7 mouse cellular contexts compared by ENCODE assay signal in the genomic region with DNA sequence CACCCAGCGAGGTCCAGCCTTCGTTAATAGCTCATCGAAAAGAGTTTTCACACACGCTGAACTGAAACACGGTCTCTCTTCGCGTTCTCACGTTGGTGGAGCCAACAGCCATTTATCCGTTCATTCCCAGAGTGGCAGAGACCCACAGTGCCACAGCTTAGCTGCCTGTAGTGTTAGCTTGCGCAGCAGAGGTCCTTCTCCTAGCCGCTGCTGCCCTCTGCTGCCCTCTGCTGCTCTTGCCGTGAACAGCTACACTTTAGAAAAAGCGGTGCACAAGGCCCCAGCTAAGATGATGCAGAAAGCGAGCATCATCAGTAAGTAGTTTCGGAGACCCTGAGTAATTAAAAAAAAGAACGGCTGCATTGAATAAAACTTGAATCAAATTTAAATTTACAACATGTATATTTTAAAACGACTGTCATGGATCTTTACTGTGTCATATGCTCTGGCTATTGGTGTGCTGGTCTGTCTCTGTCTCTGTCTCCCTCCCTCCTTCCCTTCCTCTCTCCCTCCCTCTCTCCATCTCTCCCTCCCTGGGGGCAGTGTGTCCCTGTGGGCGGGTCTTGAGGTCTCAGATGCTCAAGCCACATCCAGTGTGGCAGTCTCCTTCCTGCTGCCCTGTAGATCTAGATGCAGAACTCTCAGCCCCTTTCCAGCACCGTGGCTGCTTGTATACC. TPM values are rescaled to one million over a fixed set of nuclear protein-coding genes. Genes with fewer than 3 reads are reported as not detected.
DNase-seq lines count a peak whose midpoint lies in the region.

No protein-coding gene starts in this region.

- peak; percentile 63 for DNase-seq in R1 (ENCODE audit: low read depth, low spot score)
- DNase-seq in cerebellum, adult 9-10 months: peak; percentile 82
- DNase-seq in frontal cortex, adult 2 months (ENCODE audit: extremely low spot score in 1 of 2, low spot score in 1 of 2): peak; percentile 59 to 94
- peak; percentile 67 for DNase-seq in induced T-regulatory cell, adult 2 months (ENCODE audit: low read depth)
- peak; percentile 58 to 83 for DNase-seq in left cerebral cortex, adult 8-10 months (ENCODE audit: low spot score in 2 of 2)
- peak; percentile 72 for DNase-seq in mesoderm, embryonic 11.5 days (ENCODE audit: low read depth, low spot score)
- peak; percentile 22 for DNase-seq in skeletal muscle tissue, adult 2 months (ENCODE audit: low read depth, low spot score)

RNA-seq across cellular contexts. Expression of a gene that starts 38.6 kb away (rescaled TPM):
- polyA plus RNA-seq in frontal cortex, adult 2 months (2012; rRNA removed): 5.1 and 5.8 TPM in 2 replicates
- total RNA-seq in left cerebral cortex, adult 8-10 months (2022): 10 to 100 TPM; 13.4 to 26.8 (median 15.3) TPM

Comparison
In these comparisons a context has a peak if more than half of its experiments do, and no peak if none do; other contexts are left out.
1. Peak in every context shown above with its lines: DNase-seq.
2. DNase-seq: peak in every context shown above with its lines; median percentile 82 in cerebellum, adult 9-10 months; 76 in frontal cortex, adult 2 months; 72 in mesoderm, embryonic 11.5 days; 70 in left cerebral cortex, adult 8-10 months; 67 in induced T-regulatory cell, adult 2 months; 63 in R1; 22 in skeletal muscle tissue, adult 2 months.